Mouse (Mus musculus) brain, adult 2 months (tissue): ENCODE measurements around the gene Surf6.
"Not testable (repeated sequence)": the region's sequence is repeated elsewhere in the genome, so short reads cannot be mapped to it uniquely, and the experiment has no call there.

ENCODE experiments used
- DNase-seq: peaks from one replicate; pipeline ENCODE4 v3.0.0; 2011; ENCODE audit warnings: low read depth, low spot score

The Surf6 gene

DNA sequence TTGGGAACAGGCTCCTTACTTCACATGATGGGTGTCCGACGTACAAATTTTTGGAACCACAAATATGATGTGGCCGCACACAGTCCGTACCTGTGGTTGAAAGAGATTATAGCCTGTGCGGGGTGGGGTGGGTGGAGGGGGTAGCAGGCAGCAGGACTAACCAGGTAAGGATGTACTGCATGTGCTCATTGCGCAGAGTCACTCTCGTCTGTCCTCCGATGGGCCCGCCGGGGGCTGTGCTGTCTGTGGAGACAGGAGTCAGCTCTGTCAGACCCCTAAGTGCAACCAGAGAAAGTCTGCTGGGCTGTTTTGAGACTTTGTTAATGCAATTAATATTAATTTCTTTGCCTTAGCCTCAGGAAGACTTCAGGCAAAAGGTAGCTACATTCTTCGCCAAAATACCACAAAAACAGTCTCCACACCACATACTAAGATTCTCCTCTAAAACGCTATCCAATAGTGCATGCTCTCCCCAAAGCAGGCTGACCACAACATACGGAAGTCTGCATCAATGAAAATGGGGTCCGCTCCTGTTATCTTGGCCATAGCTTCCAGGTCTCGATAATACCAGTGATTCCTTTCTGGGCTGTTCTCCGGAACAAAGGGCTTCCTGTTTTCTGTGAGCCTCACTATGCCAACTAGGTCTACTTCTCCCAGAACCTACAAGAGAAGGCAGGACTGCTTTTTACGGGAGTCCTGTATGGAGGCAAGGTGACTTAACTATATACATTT lies 10.9 kb upstream of the Surf6 start:
- DNase-seq, result no peak

DNA sequence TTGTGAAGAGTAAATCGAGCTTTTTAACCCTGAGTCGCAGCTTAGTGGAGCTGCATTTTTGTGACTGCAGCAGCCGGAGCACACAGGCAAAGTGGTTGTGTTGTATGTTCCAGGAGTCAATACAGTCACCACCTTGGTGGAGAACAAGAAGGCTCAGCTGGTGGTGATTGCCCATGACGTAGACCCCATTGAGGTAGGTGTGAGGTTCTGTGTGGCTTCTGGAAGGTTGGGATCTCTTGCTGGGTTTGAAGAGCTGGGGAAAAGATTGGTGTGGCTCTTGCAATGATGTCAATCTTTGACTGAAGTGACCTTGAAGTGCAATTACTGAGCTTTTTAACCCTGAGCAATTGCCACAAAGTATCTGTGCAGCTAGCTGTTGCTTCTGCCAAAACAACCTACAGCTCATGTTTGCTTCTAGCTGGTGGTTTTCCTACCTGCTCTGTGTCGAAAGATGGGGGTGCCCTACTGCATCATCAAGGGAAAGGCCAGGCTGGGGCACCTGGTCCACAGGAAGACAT lies 9.6 kb upstream of the Surf6 start:
- no peak for DNase-seq

- peak; percentile 55 for DNase-seq
Measured at GRCm38 (mm10) chr2:26910994-26911765, 8.5 kb upstream of the Surf6 start.

DNA sequence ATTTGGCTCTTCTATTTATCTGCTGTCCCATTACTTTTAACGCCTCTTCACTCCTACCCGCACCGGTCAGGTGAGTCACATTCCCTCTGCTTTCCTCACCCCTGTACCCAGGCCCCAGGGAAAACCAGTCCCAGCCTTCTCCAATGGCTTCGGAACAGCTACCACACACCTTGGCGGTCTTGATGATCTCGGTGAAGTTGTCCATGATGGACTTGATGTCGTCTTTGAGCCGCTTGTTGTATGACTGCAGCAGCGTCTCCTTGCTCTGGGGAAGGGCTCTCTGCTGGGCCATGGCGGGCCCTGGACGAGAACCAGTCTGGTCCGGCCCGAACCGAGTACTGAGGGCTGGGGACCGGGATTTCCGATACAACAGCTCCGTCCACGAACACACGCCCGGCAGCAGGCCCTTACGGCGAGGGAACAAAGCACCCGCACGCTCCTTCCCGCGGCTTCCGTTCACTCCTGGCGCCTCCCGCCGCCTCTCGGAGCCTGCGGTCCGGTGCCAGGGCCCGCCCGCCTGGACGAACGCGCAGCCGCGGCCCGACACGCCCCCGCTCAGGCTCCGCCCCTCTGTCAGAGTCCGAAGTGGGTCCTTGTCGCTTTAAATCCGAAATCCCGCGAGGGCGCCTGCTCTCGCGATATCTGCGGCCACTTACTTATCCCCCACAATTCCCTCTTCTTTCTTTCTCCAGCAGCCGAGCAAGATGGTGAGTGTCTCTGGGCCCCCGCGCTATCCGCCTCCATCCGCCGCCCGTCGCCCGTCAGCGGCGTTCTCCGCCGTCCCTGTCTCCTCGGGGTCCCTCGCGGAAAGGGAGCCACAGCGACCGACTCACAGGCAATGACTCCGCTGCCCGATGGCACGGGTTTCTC lies 7.7 kb upstream of the Surf6 start, which contains the start of the genes Med22 and Rpl7a:
Gene Med22 (minus strand): TSS at position 554 of the 870 bp plus-strand sequence.
Gene Rpl7a (plus strand): TSS at position 641 of the 870 bp plus-strand sequence.
- peak; percentile 99 for DNase-seq

DNA sequence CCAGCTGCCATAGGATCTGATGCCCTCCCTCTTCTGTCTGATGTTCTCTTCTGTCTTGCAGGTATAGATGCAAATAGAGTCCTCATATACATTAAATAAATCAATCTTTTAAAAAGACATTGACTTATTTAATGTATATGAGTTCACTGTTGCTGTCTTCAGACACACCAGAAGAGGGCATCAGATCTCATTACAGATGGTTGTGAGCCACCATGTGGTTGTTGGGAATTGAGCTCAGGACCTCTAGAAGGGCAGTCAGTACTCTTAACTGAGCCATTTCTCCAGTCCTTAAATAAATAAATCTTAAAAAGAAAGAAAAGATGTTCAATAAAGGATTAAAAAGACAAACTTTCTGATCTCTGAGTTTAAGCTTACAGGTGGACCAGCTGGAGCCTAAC lies 6.7 kb upstream of the Surf6 start:
- no peak for DNase-seq

- no peak for DNase-seq
Measured at GRCm38 (mm10) chr2:26908710-26909386, 6.2 kb upstream of the Surf6 start.

DNA sequence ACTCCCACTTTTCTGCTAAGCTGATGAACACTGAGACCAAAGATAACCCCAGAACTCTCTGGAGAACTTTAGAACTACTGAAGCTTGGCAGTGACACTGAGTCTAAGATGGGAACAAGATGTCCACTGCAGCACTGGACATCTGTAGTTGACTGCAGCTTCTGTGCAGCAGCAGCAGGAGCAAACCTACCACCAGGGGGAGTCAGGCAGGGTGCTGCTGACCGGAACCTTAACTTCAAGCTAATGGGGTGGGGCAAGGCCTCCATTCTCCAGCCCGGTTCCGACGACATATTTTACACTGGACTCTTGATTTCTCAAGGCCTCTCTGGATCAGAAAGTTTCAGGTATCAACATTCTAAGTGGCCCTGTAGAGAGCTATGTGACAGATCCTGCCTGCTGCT lies 4.4 kb upstream of the Surf6 start:
- peak; percentile 57 for DNase-seq

DNA sequence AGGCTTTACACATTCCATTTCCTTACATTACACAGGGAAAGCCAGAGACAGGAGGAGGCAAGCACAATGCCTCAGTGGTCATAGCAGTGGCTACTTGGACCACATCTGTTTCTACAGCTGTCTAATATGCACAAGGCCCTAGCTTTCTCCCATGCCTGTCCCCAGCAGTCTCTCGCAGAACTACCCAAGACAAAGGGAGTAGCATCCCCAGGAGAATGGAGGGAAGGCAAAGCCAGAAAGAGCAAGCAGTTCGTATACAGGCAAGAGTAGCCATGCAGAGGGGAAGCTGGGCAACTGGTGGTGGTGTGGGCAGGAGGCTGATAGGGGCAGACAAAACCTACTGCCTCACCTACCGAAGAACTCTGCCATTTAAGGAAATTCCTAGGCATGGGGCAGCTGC lies 3.8 kb upstream of the Surf6 start:
- no peak for DNase-seq

- no peak for DNase-seq
Measured at GRCm38 (mm10) chr2:26905936-26906335, 3.3 kb upstream of the Surf6 start.

GRCm38 (mm10) chr2:26903311-26903710 lies 632 bp upstream of the Surf6 start:
- no peak for DNase-seq

DNA sequence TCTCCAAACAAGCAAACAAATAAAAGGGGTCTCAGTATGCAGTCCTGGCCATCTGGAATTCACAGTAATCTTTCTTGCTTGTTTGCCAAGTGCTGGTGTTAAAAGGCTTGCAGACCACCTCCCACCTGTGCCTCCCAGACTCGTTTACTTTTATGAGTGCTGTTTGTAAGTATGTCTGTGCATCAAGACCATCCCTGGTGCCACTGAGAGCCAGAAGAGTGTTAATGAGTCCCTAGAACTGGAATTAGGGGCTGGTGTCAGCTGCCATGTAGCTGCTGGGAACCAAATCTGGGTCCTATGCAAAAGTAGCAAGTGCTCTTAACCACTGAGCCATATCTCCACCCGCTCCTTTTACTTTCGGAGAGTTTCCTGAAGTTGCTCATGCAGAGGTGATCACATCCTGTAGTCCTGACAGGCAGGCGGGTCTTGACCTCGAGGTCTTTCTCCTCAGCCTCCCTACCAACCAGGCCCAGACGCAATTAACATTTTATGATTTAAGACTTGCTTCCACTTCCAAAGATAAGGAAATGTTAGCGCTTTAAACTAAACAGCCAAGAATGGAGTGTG lies 762 bp downstream of the Surf6 start:
- no peak for DNase-seq

DNA sequence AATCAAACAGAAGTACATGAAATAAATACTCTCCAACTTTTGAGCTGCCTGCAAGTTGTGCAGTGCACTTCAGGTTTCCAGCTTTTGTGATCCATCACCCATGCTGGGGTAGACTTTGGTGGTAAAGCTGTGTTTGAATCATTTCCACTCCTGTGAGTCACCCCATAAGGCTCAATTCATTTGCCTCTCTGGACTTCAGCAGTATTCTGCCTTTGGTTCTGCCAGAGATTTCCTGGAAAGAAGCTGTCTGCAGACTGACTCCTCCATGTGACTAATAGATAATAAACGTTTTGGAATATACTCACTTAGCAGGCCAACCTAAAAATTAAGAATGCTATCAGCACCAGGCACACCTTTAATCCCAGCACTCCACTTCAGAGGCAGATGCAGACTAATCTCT lies 1.9 kb downstream of the Surf6 start:
- no peak for DNase-seq

DNA sequence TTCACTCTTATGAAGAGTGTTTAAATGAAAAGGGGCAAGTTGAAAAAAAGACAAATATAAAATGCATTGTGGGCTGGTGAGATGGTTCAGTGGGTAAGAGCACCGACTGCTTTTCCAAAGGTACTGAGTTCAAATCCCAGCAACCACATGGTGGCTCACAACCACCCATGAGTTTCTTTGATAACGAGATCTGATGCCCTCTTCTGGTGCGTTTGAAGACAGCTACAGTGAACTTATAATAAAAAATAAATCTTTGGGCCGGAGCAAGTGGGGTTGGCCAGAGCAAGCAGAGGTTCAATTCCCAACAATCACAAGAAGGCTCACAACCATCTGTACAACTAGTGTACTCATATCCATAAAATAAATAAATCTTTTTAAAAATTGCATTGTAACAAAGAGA lies 6.8 kb downstream of the Surf6 start:
- no peak for DNase-seq

GRCm38 (mm10) chr2:26886170-26886569 lies 16.5 kb downstream of the Surf6 start:
- DNase-seq, result not testable (repeated sequence)

DNA sequence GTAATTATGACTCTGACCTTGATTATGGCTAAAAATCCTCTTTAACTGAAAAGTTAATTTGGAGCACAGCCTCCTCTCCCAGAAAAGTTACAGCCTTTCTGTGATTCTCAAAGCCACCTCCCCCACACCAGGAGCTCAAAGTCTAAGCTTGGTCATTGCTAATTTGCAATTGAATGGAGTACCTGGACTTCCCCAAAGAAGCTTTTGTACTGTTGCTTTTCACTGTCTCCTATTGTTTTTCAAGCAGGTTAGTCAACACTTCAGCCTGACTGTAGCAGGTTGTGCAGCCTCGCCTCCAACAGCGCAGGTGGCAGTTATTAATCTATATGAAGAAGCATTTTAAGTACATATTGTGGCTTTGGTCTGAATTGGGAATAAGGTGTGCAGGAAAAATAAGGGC lies 17.1 kb downstream of the Surf6 start:
- DNase-seq, result not testable (repeated sequence)

DNA sequence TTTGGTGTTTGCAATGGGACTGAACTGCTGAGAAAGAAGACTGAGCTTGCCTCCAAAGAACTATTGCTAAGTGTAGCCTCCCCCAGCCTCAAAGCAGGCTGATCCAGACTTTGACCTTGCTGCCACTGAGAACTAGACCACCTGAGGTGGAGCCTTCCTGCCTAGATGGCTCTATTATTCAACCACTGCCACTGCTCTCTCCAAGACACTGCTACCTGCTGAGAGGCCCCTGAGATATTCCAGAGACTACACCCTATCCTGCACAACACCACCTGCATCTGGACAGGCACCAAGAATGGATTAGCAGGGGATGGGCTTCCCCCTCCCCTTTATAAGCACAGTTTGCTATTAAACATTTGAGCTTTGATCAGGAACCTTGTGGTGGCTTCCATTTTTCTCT lies 24.1 kb downstream of the Surf6 start:
- DNase-seq, result no peak

- DNase-seq, result no peak
Measured at GRCm38 (mm10) chr2:26870666-26871065, 32.0 kb downstream of the Surf6 start.

GRCm38 (mm10) chr2:26864879-26865278 lies 37.8 kb downstream of the Surf6 start, which contains the start of gene Abo:
Gene Abo (minus strand): TSS chr2:26864979.
- DNase-seq, result no peak

DNA sequence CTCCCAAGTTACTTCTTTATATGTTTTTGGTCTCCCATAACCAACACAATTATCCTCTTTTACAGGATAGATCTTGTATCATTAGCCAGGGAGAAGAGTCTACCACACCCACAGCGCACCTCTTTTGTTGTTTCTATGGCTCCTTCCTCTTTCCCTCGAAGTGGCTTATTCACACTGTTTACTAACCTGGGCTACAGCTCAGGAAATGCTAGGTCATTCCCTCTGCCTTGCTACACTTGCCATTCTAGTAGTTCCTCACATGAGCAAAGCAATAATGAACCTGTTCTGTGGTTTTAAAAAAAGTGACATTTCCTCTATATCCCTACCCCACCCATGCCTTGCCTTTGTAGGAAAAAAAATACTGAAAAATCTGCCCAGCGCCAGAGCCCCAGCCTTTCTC lies 39.8 kb downstream of the Surf6 start:
- no peak for DNase-seq

DNA sequence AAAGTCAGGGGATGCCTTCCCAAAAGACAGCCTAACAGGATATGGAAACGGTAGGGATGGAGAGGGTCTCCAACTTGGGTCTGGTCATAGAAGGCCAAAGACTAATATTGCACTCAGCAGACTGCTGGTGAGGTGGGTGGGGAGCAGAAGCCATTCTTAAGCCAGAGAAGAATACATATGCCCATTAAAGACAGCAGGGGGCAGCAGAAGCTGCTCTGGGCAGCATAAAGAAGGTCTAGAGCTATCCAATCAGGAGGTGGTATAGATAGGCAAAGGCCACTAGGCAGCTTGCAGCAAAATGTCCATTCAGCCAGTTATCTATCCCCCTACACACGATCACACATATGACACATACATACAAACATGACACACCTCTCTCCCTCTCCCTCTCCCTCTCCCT lies 55.0 kb downstream of the Surf6 start:
- DNase-seq, result peak; percentile 32
